Mouse (Mus musculus): ENCODE measurements at regions not wholly inside any gene's neighbourhood (a gene's known extent, or its start where the extent isn't known, plus 50 kb on each side); places are given as distances from the start of the nearest gene placed in this dataset.

GRCm38 (mm10) chr9:84204056-84204455 lies 279.1 kb downstream of the Bckdhb start:
- TF ChIP-seq EP300 (IDR thresholded peaks at IDR 0.05; ENCODE audit: low read depth), result no peak
- no peak for TF ChIP-seq CTCF (IDR thresholded peaks at IDR 0.05; ENCODE audit: low read depth)

Data from liver, postnatal 0 days (tissue).